Mouse (Mus musculus): ENCODE results near the gene Ly9. TPM values are rescaled to one million over a fixed set of nuclear protein-coding genes. Genes with fewer than 3 reads are reported as not detected.

The Ly9 gene
- total and polyA plus RNA-seq, 2 experiments from 2014 or later: 0.63 TPM; not detected in 1

DNA sequence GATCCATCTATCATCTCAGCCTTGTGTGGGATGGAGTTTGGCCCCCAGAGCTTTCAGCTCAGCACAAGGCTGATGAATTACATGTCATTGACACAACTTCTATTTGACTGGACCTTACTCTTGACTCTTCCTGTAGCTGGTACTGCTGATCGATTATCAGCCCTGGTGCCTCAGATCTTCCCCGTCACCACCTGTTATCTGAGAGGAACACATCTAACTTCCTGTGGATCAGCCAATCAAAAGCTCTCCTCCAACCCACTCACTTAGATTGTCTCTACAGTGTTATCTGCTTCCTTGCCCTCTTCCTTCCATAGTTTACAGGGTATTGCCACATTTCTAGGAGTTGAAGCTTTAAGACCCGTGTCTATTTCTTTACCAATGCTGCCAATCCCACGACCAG is 41.3 kb downstream of the Ly9 start:
- ATAC-seq: no peak
- Histone ChIP-seq H3K4me2 (ENCODE audit: low read depth, low read length) (no peak overlapping the region), H3K9ac (replicated peaks; ENCODE audit: low read length) (no peak overlapping the region), H3K27me3 (ENCODE audit: insufficient read depth, low read length) (no peaks in the 10 kb centered on the region), H3K36me3 (ENCODE audit: insufficient read depth, low read length) (no peaks in the 10 kb centered on the region), H3K4me3 (ENCODE audit: low read length) (no peak overlapping the region), H3K4me1 (ENCODE audit: insufficient read depth, low read length) (no peaks in the 10 kb centered on the region), H3K27ac (no peak overlapping the region), H3K9me3 (ENCODE audit: low read length) (no peaks in the 10 kb centered on the region)
- WGBS: 89% methylated on average over 4 of the region's 4 CpGs
- no peak for DNase-seq (ENCODE audit: low spot score)
- TF ChIP-seq CTCF (IDR thresholded peaks at IDR 0.05; ENCODE audit: low read depth): no peak

- ATAC-seq (peak; percentile 39; the same call in 1 of the 2 replicates), DNase-seq (ENCODE audit: low spot score) (peak; percentile 37)
- Histone ChIP-seq H3K36me3 (ENCODE audit: insufficient read depth, low read length) (no peaks in the 10 kb centered on the region), H3K9ac (replicated peaks; ENCODE audit: low read length) (no peak overlapping the region), H3K27ac (no peak overlapping the region), H3K4me1 (ENCODE audit: insufficient read depth, low read length) (no peaks in the 10 kb centered on the region), H3K4me3 (ENCODE audit: low read length) (no peak overlapping the region), H3K27me3 (ENCODE audit: insufficient read depth, low read length) (no peaks in the 10 kb centered on the region), H3K9me3 (ENCODE audit: low read length) (no peaks in the 10 kb centered on the region), H3K4me2 (ENCODE audit: low read depth, low read length) (no peak overlapping the region)
- peak; percentile 55 for TF ChIP-seq CTCF (IDR thresholded peaks at IDR 0.05; ENCODE audit: low read depth)
- WGBS: 58% methylated on average over 3 of the region's 3 CpGs
Observed at GRCm38 (mm10) chr1:171564247-171564646, 43.0 kb downstream of the Ly9 start.

DNA sequence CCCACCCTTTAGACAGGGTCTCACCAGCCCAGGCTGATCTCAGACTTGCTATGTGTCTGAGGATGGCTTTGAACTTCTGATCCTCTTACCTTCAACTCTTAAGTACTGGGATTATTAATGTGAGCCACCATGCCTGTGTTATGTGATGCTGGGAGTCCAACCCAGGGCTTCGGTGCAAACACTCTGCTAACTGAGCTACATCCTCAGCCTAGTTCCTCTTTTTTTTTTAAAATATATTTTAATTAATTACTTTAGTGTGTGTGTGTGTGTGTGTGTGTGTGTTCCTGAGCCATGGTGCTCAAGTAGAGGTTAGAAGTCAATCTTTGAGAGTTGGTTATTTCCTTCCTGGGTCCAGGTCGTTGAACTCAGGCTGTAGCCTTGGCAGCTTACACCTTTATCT is 44.2 kb downstream of the Ly9 start:
- Histone ChIP-seq H3K4me3 (ENCODE audit: low read length) (no peak overlapping the region), H3K4me1 (ENCODE audit: insufficient read depth, low read length) (no peaks in the 10 kb centered on the region), H3K27ac (no peak overlapping the region), H3K9me3 (ENCODE audit: low read length) (no peaks in the 10 kb centered on the region), H3K27me3 (ENCODE audit: insufficient read depth, low read length) (no peaks in the 10 kb centered on the region), H3K9ac (replicated peaks; ENCODE audit: low read length) (no peak overlapping the region), H3K36me3 (ENCODE audit: insufficient read depth, low read length) (no peaks in the 10 kb centered on the region), H3K4me2 (ENCODE audit: low read depth, low read length) (no peak overlapping the region)
- ATAC-seq (no peak), DNase-seq (ENCODE audit: low spot score) (no peak)
- no peak for TF ChIP-seq CTCF (IDR thresholded peaks at IDR 0.05; ENCODE audit: low read depth)
- WGBS: 79% methylated on average over 2 of the region's 2 CpGs

- H3K4me1 ChIP-seq (ENCODE audit: insufficient read depth, low read length): no peaks in the 10 kb centered on the region
- H3K4me2 ChIP-seq (ENCODE audit: low read depth, low read length): no peak overlapping the region
- no peak overlapping the region for H3K27ac ChIP-seq
- H3K4me3 ChIP-seq (ENCODE audit: low read length): no peak overlapping the region
- no peak overlapping the region for H3K9ac ChIP-seq (replicated peaks; ENCODE audit: low read length)
- H3K27me3 ChIP-seq (ENCODE audit: insufficient read depth, low read length): no peaks in the 10 kb centered on the region
- no peak for TF ChIP-seq CTCF (IDR thresholded peaks at IDR 0.05; ENCODE audit: low read depth)
- no peak for DNase-seq (ENCODE audit: low spot score)
- no peaks in the 10 kb centered on the region for H3K9me3 ChIP-seq (ENCODE audit: low read length)
- no peak for ATAC-seq
- WGBS: 73% methylated on average over 6 of the region's 11 CpGs
- H3K36me3 ChIP-seq (ENCODE audit: insufficient read depth, low read length): no peaks in the 10 kb centered on the region
Observed at GRCm38 (mm10) chr1:171561639-171562225, 45.5 kb downstream of the Ly9 start.

- H3K9me3 ChIP-seq (ENCODE audit: low read length): no peaks in the 10 kb centered on the region
Observed at GRCm38 (mm10) chr1:171561200-171561599, 46.0 kb downstream of the Ly9 start.

GRCm38 (mm10) chr1:171560262-171560661 is 46.9 kb downstream of the Ly9 start:
- ATAC-seq (no peak), DNase-seq (ENCODE audit: low spot score) (no peak)
- TF ChIP-seq CTCF (IDR thresholded peaks at IDR 0.05; ENCODE audit: low read depth): no peak
- no peaks in the 10 kb centered on the region for H3K27me3 ChIP-seq (ENCODE audit: insufficient read depth, low read length)
- H3K4me3 ChIP-seq (ENCODE audit: low read length): no peak overlapping the region
- H3K4me2 ChIP-seq (ENCODE audit: low read depth, low read length): no peak overlapping the region
- no peaks in the 10 kb centered on the region for H3K4me1 ChIP-seq (ENCODE audit: insufficient read depth, low read length)
- H3K36me3 ChIP-seq (ENCODE audit: insufficient read depth, low read length): no peaks in the 10 kb centered on the region
- H3K9me3 ChIP-seq (ENCODE audit: low read length): no peaks in the 10 kb centered on the region
- no peak overlapping the region for H3K9ac ChIP-seq (replicated peaks; ENCODE audit: low read length)
- 79% methylated on average over 2 of the region's 2 CpGs for WGBS
- no peak overlapping the region for H3K27ac ChIP-seq

More at GRCm38 (mm10) chr1:171561200-171561599, 46.0 kb downstream of the Ly9 start:
- no peaks in the 10 kb centered on the region for H3K36me3 ChIP-seq (ENCODE audit: insufficient read depth, low read length)
- ATAC-seq (no peak), DNase-seq (ENCODE audit: low spot score) (no peak)
- H3K4me3 ChIP-seq (ENCODE audit: low read length): no peak overlapping the region
- H3K27ac ChIP-seq: no peak overlapping the region
- no peak overlapping the region for H3K4me2 ChIP-seq (ENCODE audit: low read depth, low read length)
- H3K27me3 ChIP-seq (ENCODE audit: insufficient read depth, low read length): no peaks in the 10 kb centered on the region
- H3K9ac ChIP-seq (replicated peaks; ENCODE audit: low read length): no peak overlapping the region
- WGBS: 80% methylated on average over 1 of the region's 1 CpGs
- no peaks in the 10 kb centered on the region for H3K4me1 ChIP-seq (ENCODE audit: insufficient read depth, low read length)
- no peak for TF ChIP-seq CTCF (IDR thresholded peaks at IDR 0.05; ENCODE audit: low read depth)

GRCm38 (mm10) chr1:171558898-171559297 is 48.3 kb downstream of the Ly9 start, which contains the start of gene Cd244a:
Cd244a (plus strand) TSS chr1:171559193.
- Histone ChIP-seq H3K27me3 (ENCODE audit: insufficient read depth, low read length) (no peaks in the 10 kb centered on the region), H3K27ac (no peak within 1 kb of the TSS), H3K4me2 (ENCODE audit: low read depth, low read length) (no peak within 1 kb of the TSS), H3K4me1 (ENCODE audit: insufficient read depth, low read length) (no peaks in the 10 kb centered on the region), H3K4me3 (ENCODE audit: low read length) (no peak within 1 kb of the TSS), H3K9ac (replicated peaks; ENCODE audit: low read length) (no peak within 1 kb of the TSS), H3K9me3 (ENCODE audit: low read length) (no peaks in the 10 kb centered on the region), H3K36me3 (ENCODE audit: insufficient read depth, low read length) (no peaks in the 10 kb centered on the region)
- no peak for DNase-seq (ENCODE audit: low spot score)
- TF ChIP-seq CTCF (IDR thresholded peaks at IDR 0.05; ENCODE audit: low read depth): no peak
- WGBS: 82% methylated on average over 4 of the region's 4 CpGs
- no peak for ATAC-seq
